Mouse (Mus musculus) erythroid progenitor cell, adult 5-6 weeks (primary cell): ENCODE measurements around the gene Capns1. TPM values are rescaled to one million over a fixed set of nuclear protein-coding genes. Genes with fewer than 3 reads are reported as not detected.
"Not testable (repeated sequence)": the region's sequence is repeated elsewhere in the genome, so short reads cannot be mapped to it uniquely, and the experiment has no call there.

ENCODE experiments used
- ATAC-seq: replicated peaks from 2 replicates; pipeline ENCODE4 v1.8.0; 2016; ENCODE audit warnings: moderate number of reproducible peaks, mild to moderate bottlenecking, moderate TSS enrichment, inconsistent platforms; ENCODE audit not compliant: poor library complexity, low FRiP score, severe bottlenecking
- total RNA-seq, 2 experiments: library from RNA; stranded (forward) in 1 of 2; stranded (reverse) in 1 of 2; fragments of 150-400 nt in 1 of 2; fragments of 186-747, 209-891 nt in 1 of 2; gene quantifications; 2 replicates each; pipeline versions ENCODE4 v1.2.3 to v1.2.4; 2015 to 2017; ENCODE audit warnings: low replicate concordance in 2 of 2

The Capns1 gene
- total RNA-seq (2015; ENCODE audit: low replicate concordance) (161 and 183 TPM in 2 replicates), total RNA-seq (2017; ENCODE audit: low replicate concordance) (48.6 and 66.3 TPM in 2 replicates)

DNA sequence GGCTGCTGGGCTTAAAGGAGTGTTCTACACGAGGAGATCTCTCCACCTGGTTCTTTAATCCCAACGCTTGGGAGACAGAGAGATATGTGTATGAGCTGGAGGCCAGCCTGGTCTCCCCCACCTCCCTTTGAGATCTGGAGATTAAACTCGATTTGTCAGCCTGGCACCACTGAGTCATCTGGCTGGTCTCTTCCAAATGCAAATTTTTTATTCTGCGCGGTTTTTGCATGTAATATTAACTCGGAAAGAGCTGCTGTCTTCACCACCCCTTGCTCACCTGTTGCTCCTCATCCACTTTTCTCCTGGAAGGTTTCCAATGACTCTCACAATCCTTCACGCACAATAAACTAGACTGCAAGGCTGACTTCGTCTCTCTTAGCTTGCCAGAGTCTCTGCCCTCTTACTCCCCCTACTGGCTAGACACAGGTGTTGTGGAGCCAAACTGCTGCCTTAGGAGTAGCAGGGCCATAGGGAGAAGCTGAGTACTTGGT lies at the start of gene Capns1:
Gene Capns1, minus strand, starts transcription at position 331 of the 491 bp plus-strand sequence.
- peak; percentile 50 for ATAC-seq

DNA sequence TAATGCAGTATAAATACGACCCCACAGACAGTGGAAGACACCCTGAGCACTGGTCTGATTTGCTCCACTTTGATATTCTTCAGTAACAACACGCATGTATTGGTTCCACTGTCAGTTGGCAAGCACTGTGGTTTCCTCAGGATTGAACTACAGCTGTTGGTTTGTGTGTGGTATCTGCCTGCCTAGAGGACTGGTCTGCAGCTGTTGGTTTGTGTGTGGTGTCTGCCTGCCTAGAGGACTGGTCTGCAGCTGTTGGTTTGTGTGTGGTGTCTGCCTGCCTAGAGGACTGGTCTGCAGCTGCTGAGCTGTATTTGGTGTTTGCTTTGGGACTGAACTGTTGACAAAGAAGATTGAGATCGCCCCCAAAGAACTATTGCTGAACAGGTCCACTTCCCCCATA lies 38.8 kb upstream of the Capns1 start:
- ATAC-seq: not testable (repeated sequence)

GRCm38 (mm10) chr7:30235625-30236024 lies 37.0 kb upstream of the Capns1 start, which contains the start of gene Ovol3:
Gene Ovol3 (minus strand): TSS chr7:30235725.
- no peak for ATAC-seq

DNA sequence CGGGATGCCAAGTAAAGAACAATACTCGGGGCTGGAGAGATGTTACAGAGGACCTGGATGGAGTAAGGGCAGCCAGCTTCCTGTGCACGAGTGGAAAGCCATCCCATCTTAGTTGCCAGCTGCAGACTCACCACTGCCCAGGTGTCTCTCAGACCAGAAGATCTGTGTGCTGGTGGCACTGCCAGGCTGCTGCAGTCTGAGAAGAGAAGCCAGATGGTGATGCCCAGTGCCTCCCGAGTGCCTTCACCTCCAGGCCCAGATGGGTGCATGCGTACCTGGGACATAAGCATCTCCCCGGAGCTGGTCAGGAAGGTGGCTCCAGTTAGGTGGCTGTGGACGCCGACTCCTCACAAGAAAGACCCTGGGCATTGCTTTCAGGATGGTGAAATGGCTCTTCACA lies 36.5 kb upstream of the Capns1 start:
- ATAC-seq: no peak

GRCm38 (mm10) chr7:30234276-30234858 lies 35.8 kb upstream of the Capns1 start:
- ATAC-seq: no peak

DNA sequence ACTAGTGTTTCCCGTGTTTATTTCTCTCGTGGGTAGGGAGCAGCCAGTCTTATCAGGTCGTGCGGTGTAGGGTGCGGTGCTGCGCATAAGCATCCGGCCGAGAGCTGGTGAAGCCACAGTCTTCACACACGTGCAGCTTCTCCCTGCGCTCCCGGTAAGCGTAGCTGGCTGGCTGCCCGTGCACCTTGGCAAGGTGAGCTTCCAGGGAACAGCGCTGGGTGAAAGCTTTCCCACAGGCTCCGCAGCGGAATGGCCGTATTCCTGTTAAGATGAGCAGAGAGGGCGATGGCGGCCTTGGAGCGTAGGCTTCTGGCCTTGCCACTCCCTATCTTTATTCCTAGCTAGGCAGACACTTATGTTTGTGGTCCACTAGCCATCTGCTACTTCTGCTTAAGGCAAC lies 34.8 kb upstream of the Capns1 start:
- ATAC-seq: no peak

DNA sequence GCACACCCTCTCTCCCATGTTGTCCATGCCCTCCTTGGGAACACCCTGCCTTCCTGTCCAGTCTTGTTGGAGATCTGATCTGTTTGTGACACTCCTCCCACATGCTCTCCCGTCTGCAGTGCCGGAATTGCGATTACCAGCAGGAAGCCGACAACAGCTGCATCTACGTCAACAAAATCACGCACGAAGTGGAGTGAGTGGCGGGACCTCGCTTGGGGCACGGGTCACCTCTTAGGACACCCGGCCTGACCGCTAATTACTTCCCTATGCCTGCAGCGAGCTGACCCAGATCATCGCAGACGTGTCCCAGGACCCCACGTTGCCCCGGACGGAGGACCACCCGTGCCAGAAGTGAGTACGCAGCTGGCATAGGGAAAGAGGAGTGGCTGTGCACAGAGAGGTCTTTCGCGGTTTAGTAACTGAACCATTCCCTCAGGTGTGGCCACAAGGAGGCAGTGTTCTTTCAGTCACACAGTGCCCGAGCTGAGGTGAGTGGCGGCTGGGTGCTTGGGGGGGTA lies 34.1 kb upstream of the Capns1 start:
- peak; percentile 40 for ATAC-seq

DNA sequence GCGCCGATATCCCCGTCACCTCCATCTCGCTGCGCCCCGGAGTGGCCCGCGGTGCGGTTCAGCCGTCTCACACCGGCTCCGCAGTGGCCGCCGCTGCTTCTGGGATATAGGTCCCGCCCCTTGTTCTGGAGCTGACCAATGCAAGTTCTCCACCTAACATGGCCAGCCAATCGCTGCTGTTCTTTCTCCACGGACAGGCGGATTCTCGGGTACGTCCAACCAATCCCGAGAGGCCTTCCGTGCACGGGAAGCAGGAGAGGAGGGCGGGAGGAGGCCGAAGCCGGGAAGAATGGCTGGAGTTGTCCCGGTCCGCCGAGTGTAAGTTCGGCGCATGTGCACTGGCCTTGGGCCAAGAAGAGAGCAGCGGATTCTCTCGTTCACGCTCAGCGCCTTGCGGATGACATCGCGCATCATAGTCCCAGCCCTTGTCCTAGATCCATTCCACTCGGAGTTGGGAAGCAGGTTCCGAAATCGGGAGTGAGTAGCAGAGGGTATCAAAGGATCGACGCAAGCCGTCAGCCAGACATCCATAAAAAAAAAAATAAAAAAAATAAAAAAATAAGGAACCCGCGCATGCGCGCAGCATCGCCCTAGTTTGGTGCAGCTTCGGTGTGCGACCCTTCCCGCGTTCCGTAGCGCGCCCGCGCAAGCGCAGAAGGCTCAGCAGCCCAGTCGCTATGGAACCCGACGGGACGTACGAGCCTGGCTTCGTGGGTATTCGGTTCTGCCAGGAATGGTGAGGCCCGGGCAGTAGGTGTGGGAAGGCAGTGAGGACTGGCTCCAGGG lies 33.3 kb upstream of the Capns1 start, which contains the start of the genes Polr2i and Tbcb:
Gene Polr2i, plus strand, starts transcription at position 280 of the 786 bp plus-strand sequence.
Gene Tbcb, minus strand, starts transcription at position 604 of the 786 bp plus-strand sequence.
- peak; percentile 93 for ATAC-seq

DNA sequence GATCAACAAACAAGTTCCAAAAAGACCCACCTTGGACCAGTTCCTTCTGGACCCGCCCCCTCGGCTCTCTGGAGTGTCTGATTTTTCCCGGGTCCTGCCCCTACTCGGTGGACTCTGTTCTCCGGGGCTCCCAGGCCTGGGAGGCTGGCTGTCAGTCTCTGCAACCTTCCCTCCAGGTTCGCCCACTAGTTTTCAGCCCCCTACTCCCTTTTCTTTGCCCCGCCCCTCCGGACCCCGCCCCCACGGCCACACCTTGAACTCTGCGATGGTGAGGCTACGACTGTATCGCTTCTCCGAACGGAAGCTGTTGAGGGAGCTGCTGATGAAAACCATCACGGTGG lies 32.7 kb upstream of the Capns1 start:
- ATAC-seq: no peak

DNA sequence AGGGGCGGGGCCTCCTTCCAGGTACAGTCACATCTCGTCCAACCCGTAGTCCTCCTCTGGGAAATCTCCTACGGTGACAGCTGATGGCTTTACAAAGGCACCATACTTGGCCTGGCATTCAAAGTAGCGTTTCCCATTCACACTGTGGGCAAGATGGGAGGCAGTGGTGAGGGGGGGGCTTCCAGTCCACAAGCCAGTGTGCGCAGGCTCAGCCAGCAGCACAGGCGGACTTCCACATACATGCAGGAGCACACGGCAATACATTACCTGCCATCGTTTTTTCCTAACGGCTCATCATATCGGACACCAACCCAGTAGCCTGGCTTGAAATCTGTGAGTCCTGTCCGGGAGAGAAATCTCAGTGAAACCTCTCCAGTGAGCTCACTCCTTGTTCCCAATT lies 25.6 kb upstream of the Capns1 start:
- no peak for ATAC-seq

DNA sequence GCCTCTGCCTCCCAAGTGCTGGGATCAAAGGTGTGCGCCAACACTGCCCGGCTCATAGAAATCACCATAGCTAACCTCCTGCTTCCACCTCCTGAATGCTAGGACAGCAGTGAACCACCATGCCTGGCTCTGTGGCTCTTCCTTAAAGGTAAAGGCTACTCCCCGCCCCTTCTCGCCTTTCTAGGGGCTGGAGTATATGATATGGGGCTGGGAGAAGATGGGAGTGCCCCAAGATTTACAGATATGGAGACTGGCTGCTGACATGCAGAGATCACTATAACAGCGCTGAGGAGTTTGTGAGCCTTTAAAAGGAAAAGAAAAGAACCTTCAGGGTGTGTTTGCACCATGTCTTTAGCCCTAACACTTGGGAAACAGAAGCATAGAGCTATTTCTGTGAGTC lies 23.6 kb upstream of the Capns1 start:
- 0 out of 2 replicates have a peak, but pooled peaks have one; percentile 47 for ATAC-seq

- no peak for ATAC-seq
These were observed 22.8 kb upstream of the Capns1 start for GRCm38 (mm10) chr7:30221433-30221832.

- ATAC-seq: no peak
These were observed 21.4 kb upstream of the Capns1 start for GRCm38 (mm10) chr7:30220008-30220356.

GRCm38 (mm10) chr7:30219293-30220007 lies 20.8 kb upstream of the Capns1 start:
- no peak for ATAC-seq

GRCm38 (mm10) chr7:30217277-30217676 lies 18.7 kb upstream of the Capns1 start:
- no peak for ATAC-seq

DNA sequence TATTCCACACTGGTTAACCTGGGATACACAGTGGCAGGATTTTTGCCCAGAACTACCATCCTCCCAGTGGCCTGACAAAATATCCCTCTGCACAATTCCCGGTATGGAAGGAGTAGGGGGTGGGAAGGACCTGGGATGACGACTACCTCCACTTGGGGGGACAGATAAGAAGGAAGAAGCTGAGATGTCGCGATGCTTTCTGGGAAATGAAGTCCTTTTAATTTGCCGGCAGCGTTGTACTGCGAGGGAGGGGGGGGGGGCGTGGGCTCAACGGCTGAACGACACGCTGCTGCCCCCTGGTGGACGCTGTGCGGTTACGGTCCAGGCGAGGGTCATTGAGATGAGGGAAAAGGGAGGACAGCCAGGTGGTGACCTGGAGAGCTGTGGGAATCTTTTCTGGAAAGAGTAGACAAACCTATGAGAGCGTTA lies 18.1 kb upstream of the Capns1 start:
- peak; percentile 74 for ATAC-seq

GRCm38 (mm10) chr7:30215875-30216274 lies 17.3 kb upstream of the Capns1 start:
- no peak for ATAC-seq

DNA sequence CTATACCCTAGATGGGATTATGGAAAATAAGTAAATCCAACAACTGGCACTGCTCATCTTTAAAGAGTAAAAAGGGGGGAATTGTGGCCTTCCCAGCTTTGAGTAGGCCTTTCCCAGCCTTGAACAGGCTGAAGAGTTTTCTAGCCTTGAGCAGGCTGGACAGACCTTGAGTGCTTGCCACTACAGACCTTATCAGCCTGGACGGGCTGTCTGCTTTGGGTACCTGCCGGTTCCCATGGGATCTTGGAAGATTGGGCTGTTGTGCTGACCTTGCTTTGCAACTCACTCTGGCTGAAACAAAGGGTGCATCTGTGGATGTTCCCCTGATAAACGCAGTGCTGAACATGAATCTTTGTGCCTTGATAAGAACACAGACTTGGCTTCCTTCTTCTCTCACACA lies 15.3 kb upstream of the Capns1 start:
- ATAC-seq: no peak

GRCm38 (mm10) chr7:30211025-30211424 lies 12.4 kb upstream of the Capns1 start:
- no peak for ATAC-seq

DNA sequence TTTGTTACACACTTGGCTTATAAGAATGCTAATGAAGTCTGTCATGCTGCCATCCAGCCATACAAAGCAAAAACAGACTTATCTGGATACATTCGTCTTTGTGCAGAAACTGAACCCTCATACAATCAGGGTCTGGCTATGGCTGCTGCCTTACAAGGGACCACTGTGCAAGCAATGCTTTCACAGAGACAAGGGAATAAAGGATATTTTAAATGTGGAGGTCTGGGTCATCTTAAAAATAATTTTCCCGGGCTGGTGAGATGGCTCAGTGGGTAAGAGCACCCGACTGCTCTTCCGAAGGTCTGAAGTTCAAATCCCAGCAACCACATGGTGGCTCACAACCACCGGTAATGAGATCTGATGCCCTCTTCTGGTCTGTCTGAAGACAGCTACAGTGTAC lies 7.8 kb upstream of the Capns1 start:
- not testable (repeated sequence) for ATAC-seq
